Mouse (Mus musculus): ENCODE results near the gene Sema3f.

- no peak for TF ChIP-seq POLR2A (IDR thresholded peaks at IDR 0.05; ENCODE audit: extremely low read depth, insufficient read depth, low read length)
- TF ChIP-seq CTCF (IDR thresholded peaks at IDR 0.05; ENCODE audit: extremely low read depth, insufficient read depth, low read length) = no peak
Observed at GRCm38 (mm10) chr9:107759593-107759992, 49.3 kb upstream of the Sema3f start.

Measured in cortical plate, adult 2 months (tissue).